24 mouse cellular contexts compared by ENCODE assay signal in the genomic region with DNA sequence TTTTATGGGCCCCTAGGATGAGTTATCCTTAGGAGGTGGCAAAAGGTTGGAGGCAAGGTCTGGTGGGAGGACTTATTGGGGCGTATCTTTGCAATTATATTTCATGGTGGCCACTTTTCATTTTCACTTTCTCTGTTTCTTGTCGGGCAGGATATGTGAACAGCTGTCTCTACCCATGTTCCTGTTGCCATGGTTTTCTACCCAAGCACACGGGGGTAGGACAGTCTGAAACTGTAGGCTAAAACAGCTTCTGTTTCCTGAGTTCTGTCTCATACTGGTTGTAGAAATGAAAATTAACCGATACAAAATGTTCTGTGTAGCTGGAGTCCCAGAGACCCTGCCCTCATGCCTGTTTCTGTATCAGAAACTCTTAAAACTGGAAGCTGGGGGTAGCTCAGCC. TPM values are rescaled to one million over a fixed set of nuclear protein-coding genes. Genes with fewer than 3 reads are reported as not detected.
"Had no signal": no experiment of that assay in that cellular context is flagged by ENCODE, and none has a peak within 500 bp of the region (broad histone marks: within the 10 kb centered on the region; RNA-seq: fewer than 3 reads in every experiment).

No protein-coding gene starts in this region.

- H3K27ac ChIP-seq: lung, embryonic 15.5 days; midbrain, embryonic 10.5 days; midbrain, embryonic 12.5 days; neural tube, embryonic 13.5 days; neural tube, embryonic 15.5 days; stomach, embryonic 15.5 days; stomach, postnatal 0 days had no signal

- H3K4me1 ChIP-seq: lung, embryonic 15.5 days; midbrain, embryonic 10.5 days; midbrain, embryonic 12.5 days; neural tube, embryonic 13.5 days; neural tube, embryonic 15.5 days; stomach, embryonic 15.5 days had no signal

- H3K9me3 ChIP-seq: lung, embryonic 15.5 days; midbrain, embryonic 10.5 days; midbrain, embryonic 12.5 days; neural tube, embryonic 13.5 days; neural tube, embryonic 15.5 days; stomach, embryonic 15.5 days had no signal

- ATAC-seq: liver, postnatal 0 days; lung, postnatal 0 days; midbrain, embryonic 16.5 days had no signal

- H3K36me3 ChIP-seq: lung, embryonic 15.5 days; midbrain, embryonic 10.5 days; midbrain, embryonic 12.5 days; neural tube, embryonic 13.5 days; neural tube, embryonic 15.5 days; stomach, embryonic 15.5 days had no signal

- DNase-seq: liver, postnatal 0 days; lung, adult 2 months; lung, postnatal 4 days; midbrain, embryonic 14.5 days; retina, postnatal 1 day; right cerebral cortex, adult 18-20 months; right cerebral cortex, postnatal 25 days; right cerebral cortex, postnatal 4 days; spleen, adult 18-20 months; thymus, adult 18-20 months; thymus, postnatal 14 days; thymus, postnatal 36 days had no signal

- H3K27me3 ChIP-seq: lung, embryonic 15.5 days; midbrain, embryonic 12.5 days; neural tube, embryonic 13.5 days; neural tube, embryonic 15.5 days; stomach, embryonic 15.5 days had no signal

- H3K4me3 ChIP-seq: lung, embryonic 15.5 days; midbrain, embryonic 10.5 days; midbrain, embryonic 12.5 days; myocyte; neural tube, embryonic 13.5 days; neural tube, embryonic 15.5 days; stomach, embryonic 15.5 days had no signal

RNA-seq across cellular contexts. Expression of a gene that starts 39.4 kb away (rescaled TPM):
- total RNA-seq: megakaryocyte, adult 5-6 weeks; megakaryocyte-erythroid progenitor cell, adult 5-6 weeks had no signal
- polyA plus RNA-seq: liver, postnatal 0 days had no signal
